Mouse (Mus musculus) liver, embryonic 12.5 days (tissue): ENCODE results near the gene Mast4. TPM values are rescaled to one million over a fixed set of nuclear protein-coding genes. Genes with fewer than 3 reads are reported as not detected.

ENCODE experiments used
- ATAC-seq: fragments of 200-750 bp; cut with Nextera tagmentation; 2 replicates; pipeline ENCODE4 v1.8.0; 2017; ENCODE audit warnings: moderate number of reproducible peaks, mild to moderate bottlenecking, moderate library complexity
- H3K27ac ChIP-seq: fragments of 300-500 bp; sonication (generic); 2 replicates; pipeline ENCODE4 v1.5.1; 2016; ENCODE audit warnings: mild to moderate bottlenecking
- H3K27me3 ChIP-seq: fragments of 300-500 bp; sonication (generic); replicated peaks from 2 replicates; pipeline ENCODE4 v1.6.1; 2016; ENCODE audit warnings: mild to moderate bottlenecking, moderate library complexity
- H3K36me3 ChIP-seq: fragments of 300-500 bp; sonication (generic); 2 replicates; pipeline ENCODE4 v1.6.1; 2016; ENCODE audit warnings: mild to moderate bottlenecking, moderate library complexity
- H3K4me1 ChIP-seq: fragments of 300-500 bp; sonication (generic); 2 replicates; pipeline ENCODE4 v1.6.1; 2016
- H3K4me2 ChIP-seq: fragments of 300-500 bp; sonication (generic); 2 replicates; pipeline ENCODE4 v1.6.1; 2016; ENCODE audit warnings: mild to moderate bottlenecking, moderate library complexity
- H3K4me3 ChIP-seq: fragments of 300-500 bp; sonication (generic); 2 replicates; pipeline ENCODE4 v1.5.1; 2016; ENCODE audit warnings: mild to moderate bottlenecking, moderate library complexity
- H3K9ac ChIP-seq: fragments of 300-500 bp; sonication (generic); 2 replicates; pipeline ENCODE4 v1.6.1; 2016; ENCODE audit warnings: mild to moderate bottlenecking, moderate library complexity
- H3K9me3 ChIP-seq: fragments of 300-500 bp; sonication (generic); replicated peaks from 2 replicates; pipeline ENCODE4 v1.6.1; 2016; ENCODE audit warnings: mild to moderate bottlenecking, moderate library complexity
- WGBS: fragments of 180-500 bp; shearing (Covaris S2); methylation state at CpG from one replicate; pipeline ENCODE4 v1.1.7; 2016; ENCODE audit not compliant: insufficient replicate concordance; 5-methylcytosine and 5-hydroxymethylcytosine counted together
- polyA plus RNA-seq: library from polyadenylated mRNA; unstranded; fragments of >200 nt; fragmentation: Nextera tagmentation; extraction: Ambion mirVana; gene quantifications from 2 replicates; pipeline ENCODE4 v1.2.1, GENCODE M21; 2016

The Mast4 gene
- polyA plus RNA-seq, 1 experiment from 2014 or later, result 4.7 TPM

- Histone ChIP-seq H3K9me3 (no peaks in the 10 kb centered on the region), H3K27ac (no peak overlapping the region), H3K27me3 (no peaks in the 10 kb centered on the region), H3K4me1 (no peaks in the 10 kb centered on the region), H3K36me3 (no peaks in the 10 kb centered on the region), H3K9ac (no peak overlapping the region), H3K4me2 (no peak overlapping the region), H3K4me3 (no peak overlapping the region)
- 65% methylated on average over 5 of the region's 5 CpGs for WGBS
- no peak for ATAC-seq
Observed at GRCm38 (mm10) chr13:103205191-103205590, 129.1 kb downstream of the Mast4 start.

GRCm38 (mm10) chr13:103203376-103203895 lies 130.9 kb downstream of the Mast4 start:
- no peaks in the 10 kb centered on the region for H3K4me1 ChIP-seq
- no peak overlapping the region for H3K4me2 ChIP-seq
- H3K27ac ChIP-seq, result no peak overlapping the region
- no peaks in the 10 kb centered on the region for H3K9me3 ChIP-seq
- H3K9ac ChIP-seq, result no peak overlapping the region
- no peaks in the 10 kb centered on the region for H3K36me3 ChIP-seq
- no peaks in the 10 kb centered on the region for H3K27me3 ChIP-seq
- 46% methylated on average over 1 of the region's 1 CpGs for WGBS
- ATAC-seq, result no peak
- no peak overlapping the region for H3K4me3 ChIP-seq

GRCm38 (mm10) chr13:103201016-103201760 lies 133.1 kb downstream of the Mast4 start:
- Histone ChIP-seq H3K9ac (no peak overlapping the region), H3K4me3 (no peak overlapping the region), H3K4me2 (no peak overlapping the region), H3K4me1 (no peaks in the 10 kb centered on the region), H3K9me3 (no peaks in the 10 kb centered on the region), H3K27me3 (no peaks in the 10 kb centered on the region), H3K36me3 (no peaks in the 10 kb centered on the region), H3K27ac (no peak overlapping the region)
- 71% methylated on average over 10 of the region's 10 CpGs for WGBS
- ATAC-seq, result no peak

GRCm38 (mm10) chr13:103199823-103200660 lies 134.3 kb downstream of the Mast4 start:
- H3K9me3 ChIP-seq, result no peaks in the 10 kb centered on the region
- H3K4me1 ChIP-seq, result no peaks in the 10 kb centered on the region
- no peak overlapping the region for H3K4me3 ChIP-seq
- no peak overlapping the region for H3K27ac ChIP-seq
- no peaks in the 10 kb centered on the region for H3K27me3 ChIP-seq
- no peak overlapping the region for H3K9ac ChIP-seq
- H3K4me2 ChIP-seq, result no peak overlapping the region
- WGBS, result 42% methylated on average over 2 of the region's 2 CpGs
- H3K36me3 ChIP-seq, result no peaks in the 10 kb centered on the region
- ATAC-seq, result no peak

- no peak overlapping the region for H3K4me3 ChIP-seq
- no peaks in the 10 kb centered on the region for H3K4me1 ChIP-seq
- no peak overlapping the region for H3K9ac ChIP-seq
- no peaks in the 10 kb centered on the region for H3K36me3 ChIP-seq
- no peaks in the 10 kb centered on the region for H3K9me3 ChIP-seq
- H3K27ac ChIP-seq, result no peak overlapping the region
- 75% methylated on average over 9 of the region's 9 CpGs for WGBS
- no peak for ATAC-seq
- no peak overlapping the region for H3K4me2 ChIP-seq
- no peaks in the 10 kb centered on the region for H3K27me3 ChIP-seq
Observed at GRCm38 (mm10) chr13:103198210-103198940, 135.9 kb downstream of the Mast4 start.

GRCm38 (mm10) chr13:103196307-103196706 lies 138.0 kb downstream of the Mast4 start:
- Histone ChIP-seq H3K4me1 (no peaks in the 10 kb centered on the region), H3K9ac (no peak overlapping the region), H3K27ac (no peak overlapping the region), H3K36me3 (no peaks in the 10 kb centered on the region), H3K27me3 (no peaks in the 10 kb centered on the region), H3K4me2 (no peak overlapping the region), H3K4me3 (no peak overlapping the region), H3K9me3 (no peaks in the 10 kb centered on the region)
- no peak for ATAC-seq
- 21% methylated on average over 5 of the region's 5 CpGs for WGBS

- no peaks in the 10 kb centered on the region for H3K36me3 ChIP-seq
- ATAC-seq, result no peak
- WGBS, result 43% methylated on average over 3 of the region's 3 CpGs
- no peak overlapping the region for H3K9ac ChIP-seq
- H3K4me2 ChIP-seq, result no peak overlapping the region
- no peak overlapping the region for H3K27ac ChIP-seq
- no peaks in the 10 kb centered on the region for H3K27me3 ChIP-seq
- no peaks in the 10 kb centered on the region for H3K4me1 ChIP-seq
- no peaks in the 10 kb centered on the region for H3K9me3 ChIP-seq
- H3K4me3 ChIP-seq, result no peak overlapping the region
Observed at GRCm38 (mm10) chr13:103195847-103196246, 138.4 kb downstream of the Mast4 start.

- H3K27ac ChIP-seq, result no peak overlapping the region
- H3K4me1 ChIP-seq, result no peaks in the 10 kb centered on the region
- WGBS, result 60% methylated on average over 5 of the region's 5 CpGs
- no peaks in the 10 kb centered on the region for H3K36me3 ChIP-seq
- no peak overlapping the region for H3K9ac ChIP-seq
- no peak for ATAC-seq
- H3K4me2 ChIP-seq, result no peak overlapping the region
- H3K27me3 ChIP-seq, result no peaks in the 10 kb centered on the region
- H3K4me3 ChIP-seq, result no peak overlapping the region
- 0 out of 2 replicates have a peak, but pooled peaks cover 5% of the 10 kb centered on the region for H3K9me3 ChIP-seq
Observed at GRCm38 (mm10) chr13:103183566-103183965, 150.7 kb downstream of the Mast4 start.

- no peak overlapping the region for H3K4me2 ChIP-seq
- no peak overlapping the region for H3K9ac ChIP-seq
- WGBS, result 78% methylated on average over 9 of the region's 9 CpGs
- H3K27ac ChIP-seq, result no peak overlapping the region
- no peak overlapping the region for H3K4me3 ChIP-seq
- H3K4me1 ChIP-seq, result no peaks in the 10 kb centered on the region
- ATAC-seq, result no peak
- H3K27me3 ChIP-seq, result no peaks in the 10 kb centered on the region
- 0 out of 2 replicates have a peak, but pooled peaks cover 5% of the 10 kb centered on the region for H3K9me3 ChIP-seq
- H3K36me3 ChIP-seq, result no peaks in the 10 kb centered on the region
Observed at GRCm38 (mm10) chr13:103181836-103182235, 152.5 kb downstream of the Mast4 start.

- Histone ChIP-seq H3K9me3 (0 out of 2 replicates have a peak, but pooled peaks cover 5% of the 10 kb centered on the region), H3K9ac (no peak overlapping the region), H3K36me3 (no peaks in the 10 kb centered on the region), H3K27ac (no peak overlapping the region), H3K4me1 (no peaks in the 10 kb centered on the region), H3K4me3 (no peak overlapping the region), H3K27me3 (no peaks in the 10 kb centered on the region), H3K4me2 (no peak overlapping the region)
- 65% methylated on average over 7 of the region's 7 CpGs for whole genome bisulfite sequencing
- no peak for ATAC-seq
Observed at GRCm38 (mm10) chr13:103176871-103177270, 157.4 kb downstream of the Mast4 start.

- no peak overlapping the region for H3K27ac ChIP-seq
- no peak for ATAC-seq
Observed at GRCm38 (mm10) chr13:103174431-103174830, 159.9 kb downstream of the Mast4 start.

More at GRCm38 (mm10) chr13:103174431-103174830, 159.9 kb downstream of the Mast4 start:
- Histone ChIP-seq H3K4me2 (no peak overlapping the region), H3K4me3 (no peak overlapping the region), H3K9ac (no peak overlapping the region), H3K36me3 (no peaks in the 10 kb centered on the region), H3K27me3 (no peaks in the 10 kb centered on the region), H3K9me3 (no peaks in the 10 kb centered on the region), H3K4me1 (no peaks in the 10 kb centered on the region)
- 83% methylated on average over 5 of the region's 5 CpGs for WGBS
